Mouse (Mus musculus): ENCODE results near the gene Rtl10.
A peak's percentile ranks its signal among the peaks of the same experiment; 100 is the strongest.
"Not testable (repeated sequence)": the region's sequence is repeated elsewhere in the genome, so short reads cannot be mapped to it uniquely, and the experiment has no call there.

The Rtl10 gene

GRCm38 (mm10) chr16:18483839-18484238 is 14.9 kb upstream of the Rtl10 start:
- DNase-seq (ENCODE audit: low read depth) = no peak

DNA sequence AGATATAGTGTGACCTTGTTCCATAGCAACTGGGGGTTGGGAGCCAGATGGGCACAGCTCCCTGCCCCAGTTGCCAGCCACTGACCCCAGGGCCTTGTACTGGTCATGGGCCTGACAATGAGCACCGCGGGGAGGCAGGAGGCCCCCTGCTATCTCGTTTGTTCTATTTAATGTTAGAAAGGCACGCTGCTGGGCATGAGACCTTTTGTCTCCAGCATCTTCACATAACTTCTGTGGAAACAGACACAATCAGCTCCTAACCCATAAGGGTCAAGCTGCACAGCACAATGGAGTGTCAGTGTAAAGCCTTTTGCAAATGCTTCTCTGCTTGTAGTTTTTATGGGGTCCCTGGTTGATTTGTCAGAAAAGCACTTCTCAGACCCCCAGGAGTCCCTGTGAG is 14.3 kb upstream of the Rtl10 start:
- no peak for DNase-seq (ENCODE audit: low read depth)

DNA sequence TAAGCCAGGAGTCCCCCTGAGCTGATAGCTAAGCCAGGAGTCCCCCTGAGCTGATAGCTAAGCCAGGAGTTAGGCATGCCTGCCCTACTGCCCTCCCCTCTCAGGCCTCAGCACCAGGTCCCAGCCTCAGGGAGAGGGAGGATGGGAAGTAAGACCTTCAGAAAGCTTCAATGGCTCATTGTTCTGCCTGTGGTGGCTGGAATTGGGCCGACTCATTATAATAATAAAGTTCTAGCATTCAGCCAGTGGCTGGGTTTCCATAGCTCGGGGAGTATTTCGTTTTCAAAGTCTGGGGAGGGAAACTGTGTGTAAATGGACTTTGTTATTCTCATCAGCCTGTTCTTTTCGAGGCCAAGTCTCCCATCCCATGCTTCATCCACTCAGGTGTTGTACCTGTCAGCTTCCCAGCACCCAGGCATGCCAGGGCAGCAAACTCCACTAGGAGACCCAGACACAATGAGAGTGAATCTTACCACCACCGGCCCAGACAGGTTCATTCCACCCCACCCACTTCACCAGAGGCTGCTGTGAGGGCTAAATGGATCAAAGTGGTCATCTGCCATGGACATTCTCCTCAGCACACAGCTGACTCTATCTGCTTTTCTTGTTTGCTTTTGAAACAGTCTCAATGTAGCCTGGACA is 13.8 kb upstream of the Rtl10 start:
- peak; percentile 73 for DNase-seq (ENCODE audit: low read depth)

DNA sequence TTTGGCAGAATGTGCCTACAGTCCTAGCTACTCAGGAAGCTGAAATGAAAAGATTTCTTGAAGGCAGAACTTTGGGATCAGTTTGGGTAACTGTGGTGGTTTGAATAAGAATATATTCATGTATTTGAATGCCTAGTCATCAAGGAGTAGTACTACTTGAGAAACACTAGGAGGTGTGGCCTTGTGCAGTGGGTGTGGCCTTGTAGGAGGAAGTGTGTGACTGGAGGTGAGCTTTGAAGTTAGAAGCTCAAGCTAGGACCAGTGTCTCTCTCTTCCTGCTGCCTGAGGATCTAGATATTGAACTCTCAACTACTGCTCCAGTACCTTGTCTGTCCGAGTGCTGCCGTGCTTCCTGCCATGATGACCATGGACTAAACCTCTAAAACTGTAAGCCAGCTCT is 12.6 kb upstream of the Rtl10 start:
- no peak for DNase-seq (ENCODE audit: low read depth)

DNA sequence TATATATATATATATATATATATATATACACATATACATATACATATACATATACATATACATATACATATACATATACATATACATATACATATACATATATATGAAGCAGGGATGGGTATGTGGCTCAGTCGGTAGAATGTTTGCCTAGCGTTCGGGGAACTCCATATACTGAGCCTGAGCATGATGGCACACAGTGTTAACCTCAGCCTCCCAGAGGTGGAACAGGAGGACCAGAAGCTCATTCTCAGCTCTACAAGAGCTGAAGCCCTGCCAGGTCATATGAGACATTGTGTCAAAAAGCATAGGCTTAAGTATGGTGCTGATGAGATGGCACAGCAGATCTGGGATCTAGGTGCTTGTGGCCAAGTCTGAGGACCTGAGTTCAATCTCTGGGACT is 8.4 kb upstream of the Rtl10 start:
- DNase-seq (ENCODE audit: low read depth) = no peak

DNA sequence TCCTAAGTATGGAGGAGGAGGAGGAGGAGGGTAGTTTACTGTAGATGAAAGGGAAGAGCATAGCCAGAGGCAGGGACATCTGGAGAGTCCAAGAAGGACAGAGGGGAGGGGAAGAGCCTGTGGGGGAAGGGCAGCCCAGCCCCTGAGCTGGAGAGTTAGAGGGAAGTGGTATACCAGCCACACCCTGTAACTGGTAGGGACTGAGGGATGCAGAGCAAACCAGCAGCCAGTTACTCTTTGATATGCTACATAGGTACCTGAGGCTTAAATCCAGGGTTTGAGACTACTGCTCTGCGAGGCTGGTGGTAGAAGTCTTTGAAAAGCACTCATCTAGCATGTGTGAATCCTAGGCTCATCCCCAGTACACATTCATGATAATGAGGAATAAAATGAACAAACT is 7.8 kb upstream of the Rtl10 start:
- no peak for DNase-seq (ENCODE audit: low read depth)

DNA sequence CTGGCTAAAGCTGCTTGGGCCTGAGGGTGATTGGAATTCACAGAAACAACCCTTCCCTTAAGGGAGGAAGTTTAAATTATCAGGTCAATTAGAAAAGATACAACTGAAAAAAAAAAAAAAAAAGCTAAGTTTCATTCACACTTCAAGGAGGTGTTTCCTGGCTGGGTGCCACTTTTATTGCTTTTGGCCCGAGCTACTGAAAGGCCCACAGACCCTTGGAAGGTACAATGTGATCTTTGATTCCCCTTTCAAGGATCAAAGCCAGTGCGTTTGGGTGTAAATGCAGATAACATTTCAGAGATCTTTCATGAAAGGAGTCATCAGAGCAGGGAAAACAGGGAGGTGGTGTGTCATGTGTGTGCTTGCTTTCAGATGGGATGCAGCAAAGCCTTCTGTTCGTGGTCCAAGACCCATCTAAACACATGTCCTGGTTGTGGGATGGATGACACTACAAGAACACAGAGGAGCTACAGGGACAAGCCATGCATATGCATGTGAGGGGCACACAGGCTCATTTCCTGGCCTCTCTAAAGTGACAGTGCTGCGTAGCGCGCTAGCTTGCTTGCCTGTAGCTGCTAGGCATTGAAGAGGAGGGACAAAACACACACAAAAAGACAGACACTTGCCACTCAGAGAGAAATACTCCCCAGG is 711 bp upstream of the Rtl10 start:
- DNase-seq (ENCODE audit: low read depth) = no peak

DNA sequence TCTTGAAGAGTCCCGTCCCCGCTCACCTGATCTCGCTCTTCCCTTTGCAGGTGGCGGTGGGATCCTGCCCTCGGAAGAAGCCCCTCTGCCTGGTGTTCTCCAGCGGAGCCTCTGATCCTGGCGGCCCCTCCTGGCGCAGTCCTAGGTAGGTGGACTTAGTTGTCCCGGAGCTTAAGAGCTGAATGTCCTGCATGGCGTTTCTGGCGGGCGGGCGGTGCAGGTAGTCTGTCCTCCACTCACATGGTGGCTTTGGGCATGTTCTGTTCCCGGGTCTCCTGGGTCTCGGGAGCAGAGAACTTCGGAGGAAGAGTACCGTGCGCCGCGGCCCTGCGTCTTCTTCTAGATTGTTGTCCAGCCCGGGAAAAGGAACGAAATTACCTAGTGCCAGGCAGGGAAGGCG is 295 bp downstream of the Rtl10 start:
- DNase-seq (ENCODE audit: low read depth) = no peak

GRCm38 (mm10) chr16:18501531-18501930 is 2.8 kb downstream of the Rtl10 start:
- no peak for DNase-seq (ENCODE audit: low read depth)

GRCm38 (mm10) chr16:18503566-18504342 is 5.1 kb downstream of the Rtl10 start:
- DNase-seq (ENCODE audit: low read depth) = no peak

- no peak for DNase-seq (ENCODE audit: low read depth)
These were observed 8.0 kb downstream of the Rtl10 start for GRCm38 (mm10) chr16:18506524-18507199.

DNA sequence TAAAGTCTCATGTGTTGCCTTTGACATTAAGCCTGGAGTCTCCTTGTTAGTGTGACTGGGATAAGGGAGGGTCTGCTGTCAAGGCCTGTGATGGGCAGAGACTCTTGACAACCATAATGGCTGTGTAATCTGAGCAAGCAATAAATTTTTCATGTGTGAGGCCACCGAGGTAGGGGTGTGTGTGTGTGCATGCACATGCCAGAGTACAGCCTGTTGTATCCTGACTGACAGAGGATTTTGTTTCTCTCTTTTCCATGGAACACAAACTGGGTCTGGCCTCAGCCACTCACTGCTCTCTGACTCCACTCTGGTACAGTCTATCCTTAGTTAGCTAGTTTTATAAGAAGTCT is 8.5 kb downstream of the Rtl10 start:
- no peak for DNase-seq (ENCODE audit: low read depth)

GRCm38 (mm10) chr16:18511741-18512140 is 13.0 kb downstream of the Rtl10 start:
- DNase-seq (ENCODE audit: low read depth) = no peak

DNA sequence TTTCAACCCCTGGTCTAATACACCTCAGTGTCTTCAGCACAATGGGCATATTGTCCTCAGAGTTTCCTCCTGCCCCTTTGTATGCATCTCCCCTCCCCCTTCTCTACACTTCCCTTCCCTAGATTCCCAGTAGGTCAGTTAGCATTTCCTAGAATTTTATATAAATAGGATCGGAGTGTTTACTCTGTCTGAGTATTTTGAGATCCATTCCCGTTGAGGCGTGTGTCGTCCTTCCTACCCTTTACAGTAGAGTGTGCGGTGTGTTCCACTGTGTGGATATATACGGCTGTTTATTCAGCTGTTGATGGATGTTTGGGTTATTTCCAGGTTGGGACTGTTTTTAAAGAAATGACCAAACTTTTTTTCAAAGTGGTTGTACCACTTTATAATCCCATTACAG is 14.8 kb downstream of the Rtl10 start:
- DNase-seq (ENCODE audit: low read depth) = no peak

GRCm38 (mm10) chr16:18518091-18518490 is 19.4 kb downstream of the Rtl10 start:
- DNase-seq (ENCODE audit: low read depth) = no peak

GRCm38 (mm10) chr16:18523563-18524245 is 25.0 kb downstream of the Rtl10 start:
- DNase-seq (ENCODE audit: low read depth) = no peak

- DNase-seq (ENCODE audit: low read depth) = peak; percentile 45
These were observed 30.0 kb downstream of the Rtl10 start for GRCm38 (mm10) chr16:18528656-18529055.

GRCm38 (mm10) chr16:18533061-18533460 is 34.4 kb downstream of the Rtl10 start:
- not testable (repeated sequence) for DNase-seq (ENCODE audit: low read depth)

- no peak for DNase-seq (ENCODE audit: low read depth)
These were observed 38.8 kb downstream of the Rtl10 start for GRCm38 (mm10) chr16:18537407-18537990.

- no peak for DNase-seq (ENCODE audit: low read depth)
These were observed 40.6 kb downstream of the Rtl10 start for GRCm38 (mm10) chr16:18539281-18539680.

DNA sequence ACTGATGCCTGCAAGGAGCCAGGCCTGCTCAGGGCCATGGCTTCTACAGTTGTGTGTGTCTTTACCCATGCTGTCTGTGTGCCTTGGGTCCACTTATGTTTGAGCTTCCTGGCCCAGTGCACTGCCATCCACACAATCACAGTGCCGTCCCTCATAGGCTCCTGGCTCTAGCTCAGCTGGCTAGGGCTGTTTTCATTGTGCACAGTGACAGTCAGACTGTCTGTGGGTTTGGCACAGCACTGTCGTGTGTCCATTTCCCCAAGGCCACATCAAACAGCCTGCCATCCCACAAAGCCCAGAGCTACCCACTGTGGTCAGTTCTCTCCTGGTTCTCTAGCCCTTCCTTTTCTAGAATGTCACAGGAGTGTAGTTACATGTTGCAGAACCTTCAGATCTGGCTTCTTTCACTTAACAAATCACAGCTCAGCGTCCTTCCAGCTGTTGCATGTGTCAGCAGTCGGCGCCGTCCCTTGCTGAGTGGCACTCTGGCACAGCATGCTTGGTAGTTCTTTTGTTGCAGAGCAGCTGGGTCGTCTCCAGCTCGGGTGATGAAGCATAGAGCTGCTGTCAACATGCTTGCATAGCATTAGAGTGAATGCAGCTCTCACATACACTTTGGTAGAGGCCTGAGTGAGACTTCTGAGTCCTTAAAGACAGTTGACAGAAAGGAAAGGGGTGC is 44.6 kb downstream of the Rtl10 start:
- DNase-seq (ENCODE audit: low read depth) = peak; percentile 24

Data from fibroblast of lung, adult 2 months (primary cell).